Mouse (Mus musculus) midbrain, postnatal 0 days (tissue): ENCODE measurements around the gene Sap30l. TPM values are rescaled to one million over a fixed set of nuclear protein-coding genes. Genes with fewer than 3 reads are reported as not detected.

Experiments used
- ATAC-seq: fragments of 200-750 bp; cut with Nextera tagmentation; 2 replicates; pipeline ENCODE4 v1.8.0; 2017; ENCODE audit warnings: moderate number of reproducible peaks, mild to moderate bottlenecking, moderate TSS enrichment, moderate library complexity; ENCODE audit not compliant: low FRiP score
- DNase-seq: peaks from one replicate; pipeline ENCODE4 v3.0.0-alpha.2; 2015; ENCODE audit warnings: low spot score
- H3K27ac ChIP-seq: fragments of 300-500 bp; sonication (generic); 2 replicates; pipeline ENCODE4 v1.5.1; 2014; ENCODE audit warnings: low read depth, mild to moderate bottlenecking, low read length, mixed read lengths
- H3K27me3 ChIP-seq: fragments of 300-500 bp; sonication (generic); 2 replicates; pipeline ENCODE4 v1.6.1; 2014; ENCODE audit warnings: low read length, control low read depth, mixed read lengths; ENCODE audit not compliant: insufficient read depth
- H3K36me3 ChIP-seq: fragments of 300-500 bp; sonication (generic); 2 replicates; pipeline ENCODE4 v1.6.1; 2014; ENCODE audit warnings: low read length, control low read depth, mixed read lengths; ENCODE audit not compliant: insufficient read depth
- H3K4me1 ChIP-seq: fragments of 300-500 bp; sonication (generic); 2 replicates; pipeline ENCODE4 v1.6.1; 2014; ENCODE audit warnings: mild to moderate bottlenecking, control low read depth, antibody characterized with exemption, low read length, mixed read lengths; ENCODE audit not compliant: insufficient read depth
- H3K4me2 ChIP-seq: fragments of 300-500 bp; sonication (generic); 2 replicates; pipeline ENCODE4 v1.6.1; 2014; ENCODE audit warnings: low read depth, mild to moderate bottlenecking, low read length, mixed read lengths; ENCODE audit not compliant: poor library complexity, severe bottlenecking
- H3K4me3 ChIP-seq: fragments of 300-500 bp; sonication (generic); 2 replicates; pipeline ENCODE4 v1.5.1; 2014; ENCODE audit warnings: low read depth, mild to moderate bottlenecking, low read length, moderate library complexity
- H3K9ac ChIP-seq: fragments of 300-500 bp; sonication (generic); replicated peaks from 2 replicates; pipeline ENCODE4 v1.6.1; 2014; ENCODE audit warnings: mild to moderate bottlenecking, low read length, moderate library complexity, mixed read lengths; ENCODE audit not compliant: poor library complexity, severe bottlenecking
- H3K9me3 ChIP-seq: fragments of 300-500 bp; sonication (generic); 2 replicates; pipeline ENCODE4 v1.6.1; 2016; ENCODE audit warnings: low read length, control low read depth
- CTCF ChIP-seq: IDR thresholded peaks from 2 replicates; pipeline ENCODE4 v1.5.1; 2016; ENCODE audit warnings: antibody characterized with exemption, mild to moderate bottlenecking
- WGBS: fragments of 180-500 bp; shearing (Covaris S2); extraction: QIAGEN DNeasy Blood & Tissue Kit; methylation state at CpG from one replicate; pipeline ENCODE4 v1.1.7; 2014; 5-methylcytosine and 5-hydroxymethylcytosine counted together
- polyA plus RNA-seq: library from polyadenylated mRNA; unstranded; fragments of >200 nt; fragmentation: Nextera tagmentation; extraction: Ambion mirVana; gene quantifications from 2 replicates; pipeline ENCODE4 v1.2.1, GENCODE M21; 2015
- total RNA-seq: library from RNA; depleted of rRNA; stranded (reverse); fragments of >200 nt; gene quantifications from 2 replicates; pipeline ENCODE4 v1.2.3, GENCODE M21; 2014

The Sap30l gene
- total and polyA plus RNA-seq, 2 experiments from 2014 or later, result 11.6 to 35.1 TPM

- no peak overlapping the region for H3K4me3 ChIP-seq
- 3% methylated on average over 31 of the region's 31 CpGs for WGBS
- DNase-seq (no peak), ATAC-seq (0 out of 2 replicates have a peak, but pooled peaks have one; percentile 7)
- no peak overlapping the region for H3K9ac ChIP-seq
- no peaks in the 10 kb centered on the region for H3K36me3 ChIP-seq
- no peak for TF ChIP-seq CTCF
- no peak overlapping the region for H3K27ac ChIP-seq
- H3K27me3 ChIP-seq, result peaks cover 67% of the 10 kb centered on the region
- H3K9me3 ChIP-seq, result no peaks in the 10 kb centered on the region
- H3K4me1 ChIP-seq, result 0 out of 2 replicates have a peak, but pooled peaks cover 3% of the 10 kb centered on the region
- H3K4me2 ChIP-seq, result no peak overlapping the region
These were observed 29.9 kb downstream of the Sap30l start for GRCm38 (mm10) chr11:57831281-57831781.

- WGBS, result 11% methylated on average over 16 of the region's 16 CpGs
- Histone ChIP-seq H3K9ac (no peak overlapping the region), H3K27me3 (peaks cover 65% of the 10 kb centered on the region), H3K4me3 (no peak overlapping the region), H3K9me3 (no peaks in the 10 kb centered on the region), H3K4me2 (no peak overlapping the region), H3K27ac (no peak overlapping the region), H3K36me3 (no peaks in the 10 kb centered on the region), H3K4me1 (peaks cover 5% of the 10 kb centered on the region; the same call in 1 of the 2 replicates)
- TF ChIP-seq CTCF, result no peak
- no peak for ATAC-seq
- DNase-seq, result no peak
These were observed 30.4 kb downstream of the Sap30l start for GRCm38 (mm10) chr11:57831861-57832260.

- Histone ChIP-seq H3K4me3 (no peak within 1 kb of the TSS), H3K27ac (no peak within 1 kb of the TSS), H3K4me1 (peaks cover 4% of the 10 kb centered on the region; the same call in 1 of the 2 replicates), H3K9me3 (no peaks in the 10 kb centered on the region), H3K4me2 (no peak within 1 kb of the TSS), H3K9ac (no peak within 1 kb of the TSS), H3K27me3 (peaks cover 62% of the 10 kb centered on the region), H3K36me3 (no peaks in the 10 kb centered on the region)
- no peak for DNase-seq
- 3% methylated on average over 19 of the region's 23 CpGs for WGBS
- TF ChIP-seq CTCF, result no peak
- no peak for ATAC-seq
These were observed 31.2 kb downstream of the Sap30l start, which contains the start of gene Hand1 for GRCm38 (mm10) chr11:57832552-57833201. Hand1 (minus strand) TSS chr11:57832818.

- DNase-seq, result no peak
- 4% methylated on average over 30 of the region's 30 CpGs for WGBS
- no peak overlapping the region for H3K9ac ChIP-seq
These were observed 32.0 kb downstream of the Sap30l start for GRCm38 (mm10) chr11:57833296-57833977.

GRCm38 (mm10) chr11:57834031-57834430, 32.6 kb downstream of the Sap30l start:
- no peak for TF ChIP-seq CTCF
- Histone ChIP-seq H3K4me2 (no peak overlapping the region), H3K27ac (no peak overlapping the region), H3K27me3 (peaks cover 68% of the 10 kb centered on the region), H3K9me3 (no peaks in the 10 kb centered on the region), H3K4me1 (peaks cover 3% of the 10 kb centered on the region; the same call in 1 of the 2 replicates), H3K36me3 (no peaks in the 10 kb centered on the region), H3K4me3 (no peak overlapping the region), H3K9ac (no peak overlapping the region)
- WGBS, result 8% methylated on average over 6 of the region's 6 CpGs
- no peak for ATAC-seq
- no peak for DNase-seq

More at GRCm38 (mm10) chr11:57833296-57833977, 32.0 kb downstream of the Sap30l start:
- H3K9me3 ChIP-seq, result no peaks in the 10 kb centered on the region
- H3K27me3 ChIP-seq, result peaks cover 63% of the 10 kb centered on the region
- H3K4me1 ChIP-seq, result peaks cover 3% of the 10 kb centered on the region; the same call in 1 of the 2 replicates
- no peak overlapping the region for H3K27ac ChIP-seq
- no peak overlapping the region for H3K4me2 ChIP-seq
- no peak overlapping the region for H3K4me3 ChIP-seq
- no peaks in the 10 kb centered on the region for H3K36me3 ChIP-seq
- no peak for ATAC-seq
- TF ChIP-seq CTCF, result no peak

- WGBS, result 13% methylated on average over 2 of the region's 2 CpGs
- H3K36me3 ChIP-seq, result no peaks in the 10 kb centered on the region
- no peak for TF ChIP-seq CTCF
These were observed 33.9 kb downstream of the Sap30l start for GRCm38 (mm10) chr11:57835331-57835730.

More at GRCm38 (mm10) chr11:57835331-57835730, 33.9 kb downstream of the Sap30l start:
- Histone ChIP-seq H3K4me2 (no peak overlapping the region), H3K9me3 (no peaks in the 10 kb centered on the region), H3K4me1 (peaks cover 3% of the 10 kb centered on the region; the same call in 1 of the 2 replicates), H3K9ac (no peak overlapping the region), H3K27me3 (peaks cover 66% of the 10 kb centered on the region), H3K27ac (no peak overlapping the region), H3K4me3 (no peak overlapping the region)
- ATAC-seq (no peak), DNase-seq (no peak)
